Mouse (Mus musculus): ENCODE results near the gene Rhbdd3. TPM values are rescaled to one million over a fixed set of nuclear protein-coding genes. Genes with fewer than 3 reads are reported as not detected.

Rhbdd3 gene
- total and polyA plus RNA-seq, 3 experiments, result 9.7 to 37.2 (median 21.1) TPM

DNA sequence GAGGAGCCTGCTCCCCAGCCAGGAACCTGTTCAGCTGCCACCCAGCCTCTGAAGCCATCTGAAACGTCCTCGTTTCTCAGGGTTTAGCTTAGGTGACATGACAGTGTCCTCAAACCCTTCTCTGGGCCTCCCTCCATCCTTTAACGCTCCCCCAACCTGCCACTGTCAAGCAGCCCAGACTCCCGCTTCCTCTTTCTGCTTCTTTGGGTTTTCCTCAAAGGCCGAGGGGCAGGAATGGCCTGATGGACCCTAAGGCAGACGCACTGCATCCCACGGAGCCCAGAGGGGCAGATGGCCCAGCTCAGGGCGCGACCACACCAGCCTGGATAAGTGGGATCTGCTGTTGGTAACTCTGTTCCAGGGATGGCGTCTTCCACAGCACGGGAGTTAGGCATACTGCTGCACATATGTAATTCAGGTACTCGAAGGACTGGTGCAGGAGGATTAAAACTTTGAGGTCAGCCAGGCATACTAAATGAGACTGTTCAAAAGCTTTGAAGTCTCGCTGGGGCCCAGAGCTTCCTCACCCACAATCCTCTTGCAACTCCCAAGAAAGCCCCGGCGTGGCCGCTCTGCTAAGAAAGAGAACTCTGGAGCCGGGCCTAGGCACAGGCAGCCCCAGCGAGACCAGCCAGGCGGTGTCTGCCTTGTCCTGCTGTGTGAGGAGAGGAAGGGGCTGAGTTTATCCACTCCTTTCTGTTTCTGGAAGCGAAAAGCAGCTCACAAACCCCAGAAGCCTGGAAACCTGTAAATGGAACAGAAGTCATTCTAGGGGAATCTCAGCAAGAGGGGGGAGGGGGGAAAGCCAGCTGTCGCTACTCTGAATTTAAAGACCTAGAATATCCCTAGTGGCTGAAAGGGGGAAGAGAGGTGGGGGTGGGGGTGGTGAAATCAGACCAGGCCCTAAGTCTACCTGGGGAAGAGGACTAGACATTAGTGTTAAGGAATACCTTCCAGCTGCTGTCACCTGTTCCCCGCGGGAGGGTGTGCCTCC lies 42.5 kb upstream of the Rhbdd3 start:
- peaks cover 8% of the 10 kb centered on the region for H3K9me3 ChIP-seq (replicated peaks)
- peaks cover 48% of the 10 kb centered on the region for H3K27me3 ChIP-seq (ENCODE audit: insufficient read depth, low read length)
- H3K4me3 ChIP-seq (ENCODE audit: low read depth, low read length), result peak overlapping the region; percentile 36; the same call in 1 of the 2 replicates
- no peak for DNase-seq (ENCODE audit: low spot score)
- TF ChIP-seq CTCF (IDR thresholded peaks at IDR 0.05; ENCODE audit: low read depth, low read length) (no peak), GATA2 (IDR thresholded peaks at IDR 0.05; ENCODE audit: borderline replicate concordance, low read depth, low read length) (no peak), POLR2AphosphoS5 (IDR thresholded peaks at IDR 0.05; ENCODE audit: insufficient replicate concordance, low read depth, low read length) (no peak), GATA1 (IDR thresholded peaks at IDR 0.05; ENCODE audit: borderline replicate concordance, low read length) (no peak)
- no peak for ATAC-seq (ENCODE audit: extremely low read depth, insufficient number of reproducible peaks, low FRiP score, poor library complexity, severe bottlenecking)
- H3K36me3 ChIP-seq (replicated peaks), result peaks cover 23% of the 10 kb centered on the region
- H3K4me1 ChIP-seq (ENCODE audit: insufficient read depth, low read depth, low read length), result peaks cover 55% of the 10 kb centered on the region

DNA sequence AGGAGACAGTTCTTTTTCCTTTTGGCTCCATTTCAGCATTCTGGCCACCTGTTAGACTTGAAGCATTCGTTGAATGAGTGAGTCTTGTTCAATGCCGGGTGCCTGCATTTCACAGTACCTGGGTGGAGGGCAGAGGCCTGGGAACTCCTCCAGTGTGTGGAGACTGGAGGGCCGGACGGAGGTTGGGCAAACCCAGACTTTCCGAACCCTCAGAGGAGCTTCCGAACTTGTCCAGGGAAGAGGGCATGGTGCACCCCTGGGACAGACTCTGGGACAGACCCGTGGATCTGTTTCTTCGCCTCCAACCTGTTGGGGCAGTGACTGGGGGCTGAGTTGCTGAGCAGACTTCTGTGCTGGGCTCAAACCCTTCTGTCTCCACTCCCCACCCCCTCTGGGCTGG lies 41.7 kb upstream of the Rhbdd3 start:
- Histone ChIP-seq H3K36me3 (replicated peaks) (peaks cover 31% of the 10 kb centered on the region), H3K4me1 (ENCODE audit: insufficient read depth, low read depth, low read length) (peaks cover 55% of the 10 kb centered on the region), H3K27me3 (ENCODE audit: insufficient read depth, low read length) (peaks cover 45% of the 10 kb centered on the region), H3K9me3 (replicated peaks) (peaks cover 16% of the 10 kb centered on the region), H3K4me3 (ENCODE audit: low read depth, low read length) (no peak overlapping the region)
- TF ChIP-seq GATA1 (IDR thresholded peaks at IDR 0.05; ENCODE audit: borderline replicate concordance, low read length) (no peak), GATA2 (IDR thresholded peaks at IDR 0.05; ENCODE audit: borderline replicate concordance, low read depth, low read length) (no peak), CTCF (IDR thresholded peaks at IDR 0.05; ENCODE audit: low read depth, low read length) (no peak), POLR2AphosphoS5 (IDR thresholded peaks at IDR 0.05; ENCODE audit: insufficient replicate concordance, low read depth, low read length) (no peak), TAL1 (conservative IDR thresholded peaks at IDR 0.05; ENCODE audit: low read depth, low read length) (no peak)
- ATAC-seq (ENCODE audit: extremely low read depth, insufficient number of reproducible peaks, low FRiP score, poor library complexity, severe bottlenecking) (no peak), DNase-seq (ENCODE audit: low spot score) (no peak)

DNA sequence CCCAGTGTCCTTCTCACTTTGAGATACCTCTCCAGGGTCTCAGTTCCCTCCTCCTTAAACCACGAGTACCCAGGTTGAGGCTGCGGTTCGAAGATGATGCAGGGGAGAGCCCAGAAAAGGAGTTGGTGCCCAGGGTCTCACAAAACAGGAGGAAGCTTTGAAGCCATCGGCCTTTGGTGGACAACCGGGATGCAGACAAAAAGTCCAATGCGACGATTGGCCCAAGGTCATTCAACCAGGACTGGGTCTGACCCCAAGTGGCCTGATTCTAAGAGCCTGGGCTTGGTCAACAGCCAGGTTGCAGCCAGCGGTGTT lies 41.2 kb upstream of the Rhbdd3 start:
- Histone ChIP-seq H3K9me3 (replicated peaks) (peaks cover 20% of the 10 kb centered on the region), H3K36me3 (replicated peaks) (peaks cover 36% of the 10 kb centered on the region), H3K4me1 (ENCODE audit: insufficient read depth, low read depth, low read length) (peaks cover 57% of the 10 kb centered on the region), H3K4me3 (ENCODE audit: low read depth, low read length) (peak overlapping the region; percentile 69; the same call in 1 of the 2 replicates), H3K27me3 (ENCODE audit: insufficient read depth, low read length) (peaks cover 45% of the 10 kb centered on the region)
- no peak for TF ChIP-seq GATA2 (IDR thresholded peaks at IDR 0.05; ENCODE audit: borderline replicate concordance, low read depth, low read length)
- TF ChIP-seq POLR2AphosphoS5 (IDR thresholded peaks at IDR 0.05; ENCODE audit: insufficient replicate concordance, low read depth, low read length), result no peak
- DNase-seq (ENCODE audit: low spot score) (no peak), ATAC-seq (ENCODE audit: extremely low read depth, insufficient number of reproducible peaks, low FRiP score, poor library complexity, severe bottlenecking) (no peak)

DNA sequence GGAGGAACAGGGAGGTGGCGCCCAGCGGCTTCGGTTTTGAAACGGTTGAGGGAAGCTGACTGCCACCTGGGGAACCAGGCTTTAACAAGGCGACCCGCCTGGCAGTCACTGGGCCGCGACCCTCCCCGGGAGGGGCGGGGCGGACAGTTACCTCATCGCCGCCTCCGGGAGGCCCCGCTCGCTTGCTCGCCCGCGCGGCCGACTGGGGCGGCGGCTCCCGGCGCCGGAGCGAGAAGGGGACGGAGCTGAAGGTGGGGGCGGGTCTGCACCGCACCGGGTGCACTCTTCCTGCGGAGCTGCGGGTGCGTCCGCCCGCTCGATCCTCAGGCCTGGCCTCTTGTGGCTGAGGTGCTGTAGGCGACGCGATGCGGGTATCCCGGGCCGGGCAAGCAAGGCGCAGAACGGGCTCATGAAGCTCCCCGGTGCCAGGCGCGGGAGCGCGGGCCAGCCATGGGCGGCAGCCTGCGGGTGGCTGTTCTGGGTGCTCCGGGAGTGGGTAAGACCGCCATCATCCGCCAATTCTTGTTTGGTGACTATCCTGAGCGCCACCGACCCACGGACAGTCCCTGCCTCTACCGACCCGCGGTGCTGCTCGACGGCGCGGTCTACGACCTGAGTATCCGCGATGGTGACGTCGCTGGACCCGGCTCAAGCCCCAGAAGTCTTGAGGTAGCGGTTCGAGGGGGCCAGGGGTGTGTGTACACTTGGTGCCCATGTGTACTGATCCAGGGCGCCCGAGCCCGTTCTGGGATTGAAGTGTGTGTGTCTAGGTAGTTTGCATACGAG lies 40.7 kb upstream of the Rhbdd3 start, which contains the start of gene Rasl10a:
TSS of gene Rasl10a (plus strand) at position 273 of the 786 bp plus-strand sequence.
- peaks cover 61% of the 10 kb centered on the region for H3K4me1 ChIP-seq (ENCODE audit: insufficient read depth, low read depth, low read length)
- ATAC-seq (ENCODE audit: extremely low read depth, insufficient number of reproducible peaks, low FRiP score, poor library complexity, severe bottlenecking), result no peak
- peaks cover 25% of the 10 kb centered on the region for H3K9me3 ChIP-seq (replicated peaks)
- peaks cover 45% of the 10 kb centered on the region for H3K27me3 ChIP-seq (ENCODE audit: insufficient read depth, low read length)
- TF ChIP-seq TAL1 (conservative IDR thresholded peaks at IDR 0.05; ENCODE audit: low read depth, low read length) (no peak), POLR2AphosphoS5 (IDR thresholded peaks at IDR 0.05; ENCODE audit: insufficient replicate concordance, low read depth, low read length) (no peak), GATA1 (IDR thresholded peaks at IDR 0.05; ENCODE audit: borderline replicate concordance, low read length) (no peak), GATA2 (IDR thresholded peaks at IDR 0.05; ENCODE audit: borderline replicate concordance, low read depth, low read length) (no peak), CTCF (IDR thresholded peaks at IDR 0.05; ENCODE audit: low read depth, low read length) (no peak)
- no peak for DNase-seq (ENCODE audit: low spot score)
- peaks cover 41% of the 10 kb centered on the region for H3K36me3 ChIP-seq (replicated peaks)
- H3K4me3 ChIP-seq (ENCODE audit: low read depth, low read length), result peak within 1 kb of the TSS; percentile 69

DNA sequence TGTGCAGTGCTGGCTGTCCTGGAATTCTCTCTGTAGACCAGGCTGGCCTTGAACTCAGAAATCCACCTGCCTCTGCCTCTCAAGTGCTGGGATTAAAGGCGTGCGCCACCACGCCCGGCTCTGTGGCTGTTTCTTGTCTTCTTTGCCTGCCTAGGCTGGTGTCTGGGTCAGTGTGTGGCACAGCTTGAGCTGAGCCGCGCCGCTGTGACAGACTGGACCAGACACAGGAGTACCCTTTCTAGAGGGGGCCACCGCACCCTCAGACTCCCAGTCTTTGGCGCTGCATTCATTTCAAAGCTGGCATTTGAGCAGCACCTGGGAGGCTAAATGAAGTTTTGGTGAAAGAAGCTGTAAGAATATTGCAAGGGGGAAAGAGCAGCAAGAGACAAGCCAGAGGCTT lies 39.9 kb upstream of the Rhbdd3 start:
- Histone ChIP-seq H3K4me1 (ENCODE audit: insufficient read depth, low read depth, low read length) (peaks cover 69% of the 10 kb centered on the region), H3K9me3 (replicated peaks) (peaks cover 26% of the 10 kb centered on the region), H3K27me3 (ENCODE audit: insufficient read depth, low read length) (peaks cover 45% of the 10 kb centered on the region), H3K36me3 (replicated peaks) (peaks cover 48% of the 10 kb centered on the region), H3K4me3 (ENCODE audit: low read depth, low read length) (no peak overlapping the region)
- DNase-seq (ENCODE audit: low spot score), result no peak
- TF ChIP-seq GATA2 (IDR thresholded peaks at IDR 0.05; ENCODE audit: borderline replicate concordance, low read depth, low read length), result no peak
- no peak for ATAC-seq (ENCODE audit: extremely low read depth, insufficient number of reproducible peaks, low FRiP score, poor library complexity, severe bottlenecking)

DNA sequence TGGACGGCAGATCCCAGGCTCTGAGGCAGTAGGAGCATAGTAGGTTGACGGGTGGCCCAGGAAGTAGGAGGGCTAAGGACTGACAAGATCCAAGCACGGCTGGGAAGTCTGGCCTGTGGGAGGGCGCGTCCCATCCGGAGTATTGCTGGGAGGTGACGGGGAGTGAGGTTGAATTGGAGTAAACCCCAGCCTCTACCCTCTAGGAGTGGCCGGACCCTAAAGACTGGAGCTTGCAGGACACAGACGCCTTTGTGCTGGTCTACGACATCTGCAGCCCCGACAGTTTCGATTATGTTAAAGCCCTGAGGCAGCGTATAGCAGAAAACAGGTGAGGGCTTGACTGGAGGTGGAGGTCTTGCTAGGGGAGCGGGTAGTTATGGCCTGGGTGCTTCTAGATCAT lies 39.5 kb upstream of the Rhbdd3 start:
- peaks cover 45% of the 10 kb centered on the region for H3K27me3 ChIP-seq (ENCODE audit: insufficient read depth, low read length)
- TF ChIP-seq GATA2 (IDR thresholded peaks at IDR 0.05; ENCODE audit: borderline replicate concordance, low read depth, low read length), result no peak
- TF ChIP-seq CTCF (IDR thresholded peaks at IDR 0.05; ENCODE audit: low read depth, low read length), result no peak
- no peak for TF ChIP-seq POLR2AphosphoS5 (IDR thresholded peaks at IDR 0.05; ENCODE audit: insufficient replicate concordance, low read depth, low read length)
- ATAC-seq (ENCODE audit: extremely low read depth, insufficient number of reproducible peaks, low FRiP score, poor library complexity, severe bottlenecking) (no peak), DNase-seq (ENCODE audit: low spot score) (no peak)
- peaks cover 70% of the 10 kb centered on the region for H3K4me1 ChIP-seq (ENCODE audit: insufficient read depth, low read depth, low read length)
- peaks cover 53% of the 10 kb centered on the region for H3K36me3 ChIP-seq (replicated peaks)
- H3K4me3 ChIP-seq (ENCODE audit: low read depth, low read length), result no peak overlapping the region
- H3K9me3 ChIP-seq (replicated peaks), result peaks cover 31% of the 10 kb centered on the region
